Mouse (Mus musculus): ENCODE data around the gene Draxin. TPM values are rescaled to one million over a fixed set of nuclear protein-coding genes. Genes with fewer than 3 reads are reported as not detected.
"Not testable (repeated sequence)": the region's sequence is repeated elsewhere in the genome, so short reads cannot be mapped to it uniquely, and the experiment has no call there.

Gene Draxin
- polyA plus RNA-seq, 1 experiment from 2014 or later, result 11.8 TPM

DNA sequence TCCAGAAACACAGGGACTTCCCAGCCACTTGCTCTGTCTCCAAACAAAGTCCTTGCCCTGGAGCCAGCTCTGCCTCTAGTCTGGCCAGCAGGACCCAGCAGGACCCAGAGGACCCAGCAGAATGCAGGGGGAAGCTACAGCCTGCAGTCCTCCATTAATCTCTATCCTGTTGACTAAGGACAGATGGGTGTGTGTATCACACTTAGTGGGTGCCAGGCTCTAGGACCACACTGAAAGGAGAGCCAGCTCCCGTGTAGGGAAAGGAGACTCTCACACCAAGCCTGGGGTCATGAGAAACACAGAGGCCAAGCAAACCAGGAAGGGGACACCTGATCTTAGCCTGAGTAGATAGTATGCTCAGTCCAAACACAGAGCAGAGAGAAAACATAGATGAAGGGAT lies 2.3 kb downstream of the Draxin start:
- Histone ChIP-seq H3K9ac (ENCODE audit: low read depth, low read length) (0 out of 2 replicates have a peak overlapping the region, but pooled peaks have one; percentile 32), H3K4me1 (ENCODE audit: control insufficient read depth, insufficient read depth, low read length) (peaks cover 26% of the 10 kb centered on the region), H3K4me3 (ENCODE audit: low read depth, low read length) (no peak overlapping the region; the same call in 1 of the 2 replicates)

DNA sequence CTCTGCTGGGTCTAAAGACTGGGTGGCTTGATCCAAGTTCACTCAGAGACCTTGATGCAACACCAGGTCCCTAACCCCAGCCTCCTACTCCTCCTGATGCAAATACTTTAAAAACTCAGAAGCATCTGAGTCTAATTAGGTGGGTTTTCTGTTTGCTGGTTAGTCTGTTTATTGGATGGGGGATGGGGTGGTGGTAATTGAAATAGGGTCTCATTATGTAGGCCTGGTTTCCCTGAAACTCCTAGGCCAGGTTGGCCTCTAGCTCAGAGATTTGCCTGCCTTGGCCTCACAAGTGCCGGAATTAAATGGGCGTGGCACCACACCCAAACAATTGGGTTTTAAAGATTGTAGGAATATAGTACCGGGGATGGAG lies 7.8 kb downstream of the Draxin start:
- Histone ChIP-seq H3K4me1 (ENCODE audit: control insufficient read depth, insufficient read depth, low read length) (peaks cover 11% of the 10 kb centered on the region), H3K9ac (ENCODE audit: low read depth, low read length) (no peak overlapping the region), H3K27ac (ENCODE audit: low read length) (peak overlapping the region; percentile 1; the same call in 1 of the 2 replicates), H3K4me2 (ENCODE audit: low read length) (no peak overlapping the region), H3K36me3 (ENCODE audit: control insufficient read depth, insufficient read depth, low read length) (no peaks in the 10 kb centered on the region), H3K27me3 (ENCODE audit: control insufficient read depth, insufficient read depth, low read depth, low read length) (no peaks in the 10 kb centered on the region), H3K4me3 (ENCODE audit: low read depth, low read length) (no peak overlapping the region), H3K9me3 (replicated peaks; ENCODE audit: control insufficient read depth, low read length, poor library complexity, severe bottlenecking) (no peaks in the 10 kb centered on the region)
- 69% methylated on average over 3 of the region's 3 CpGs for WGBS
- no peak for ATAC-seq

More for the DNA sequence above, 2.3 kb downstream of the Draxin start:
- H3K4me2 ChIP-seq (ENCODE audit: low read length), result peak overlapping the region; percentile 83
- H3K9me3 ChIP-seq (replicated peaks; ENCODE audit: control insufficient read depth, low read length, poor library complexity, severe bottlenecking), result no peaks in the 10 kb centered on the region
- 0 out of 2 replicates have a peak overlapping the region, but pooled peaks have one; percentile 97 for H3K27ac ChIP-seq (ENCODE audit: low read length)
- no peak for ATAC-seq
- 68% methylated on average over 1 of the region's 1 CpGs for WGBS
- H3K27me3 ChIP-seq (ENCODE audit: control insufficient read depth, insufficient read depth, low read depth, low read length), result no peaks in the 10 kb centered on the region
- no peaks in the 10 kb centered on the region for H3K36me3 ChIP-seq (ENCODE audit: control insufficient read depth, insufficient read depth, low read length)

DNA sequence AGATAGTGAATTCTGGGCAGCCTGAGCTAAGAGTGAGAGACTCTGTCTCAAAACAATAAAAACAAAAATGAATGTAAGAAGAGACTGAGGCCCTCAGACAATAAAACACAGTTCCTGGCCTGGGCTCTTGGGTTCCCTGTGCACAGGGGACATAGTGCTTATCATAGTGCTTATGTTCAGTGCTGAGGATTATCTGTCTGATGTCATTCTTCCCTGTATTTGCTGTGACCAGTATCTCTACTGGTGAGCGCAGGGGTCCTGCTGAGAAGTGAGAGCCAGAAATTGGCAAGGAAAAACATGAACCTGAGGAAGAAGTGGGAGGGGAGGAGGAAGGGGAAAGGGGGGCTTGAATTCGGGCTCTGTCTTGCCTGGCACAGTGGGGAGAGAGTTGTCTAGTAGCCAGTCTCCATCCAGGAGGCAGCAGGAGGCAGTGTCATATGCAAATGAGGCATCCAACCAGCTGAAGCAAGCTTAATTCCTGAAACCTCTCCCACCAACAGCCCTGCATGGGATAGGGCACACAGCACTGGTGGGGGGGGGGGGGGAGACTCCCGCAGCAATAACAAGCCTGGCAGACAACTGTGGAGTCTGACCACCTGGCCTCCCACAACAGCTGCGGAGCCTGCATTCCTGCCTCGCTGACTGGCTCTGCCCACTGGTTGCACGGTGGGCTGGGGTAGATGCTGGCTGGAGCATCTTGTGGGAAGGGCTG lies 8.4 kb downstream of the Draxin start:
- H3K9ac ChIP-seq (ENCODE audit: low read depth, low read length), result no peak overlapping the region
- peak; percentile 72 for ATAC-seq
- WGBS, result 10% methylated on average over 6 of the region's 6 CpGs
- H3K27ac ChIP-seq (ENCODE audit: low read length), result peak overlapping the region; percentile 72
- H3K4me1 ChIP-seq (ENCODE audit: control insufficient read depth, insufficient read depth, low read length), result peaks cover 11% of the 10 kb centered on the region
- no peak overlapping the region for H3K4me3 ChIP-seq (ENCODE audit: low read depth, low read length)
- no peaks in the 10 kb centered on the region for H3K9me3 ChIP-seq (replicated peaks; ENCODE audit: control insufficient read depth, low read length, poor library complexity, severe bottlenecking)
- no peak overlapping the region for H3K4me2 ChIP-seq (ENCODE audit: low read length)
- H3K27me3 ChIP-seq (ENCODE audit: control insufficient read depth, insufficient read depth, low read depth, low read length), result no peaks in the 10 kb centered on the region
- H3K36me3 ChIP-seq (ENCODE audit: control insufficient read depth, insufficient read depth, low read length), result no peaks in the 10 kb centered on the region

DNA sequence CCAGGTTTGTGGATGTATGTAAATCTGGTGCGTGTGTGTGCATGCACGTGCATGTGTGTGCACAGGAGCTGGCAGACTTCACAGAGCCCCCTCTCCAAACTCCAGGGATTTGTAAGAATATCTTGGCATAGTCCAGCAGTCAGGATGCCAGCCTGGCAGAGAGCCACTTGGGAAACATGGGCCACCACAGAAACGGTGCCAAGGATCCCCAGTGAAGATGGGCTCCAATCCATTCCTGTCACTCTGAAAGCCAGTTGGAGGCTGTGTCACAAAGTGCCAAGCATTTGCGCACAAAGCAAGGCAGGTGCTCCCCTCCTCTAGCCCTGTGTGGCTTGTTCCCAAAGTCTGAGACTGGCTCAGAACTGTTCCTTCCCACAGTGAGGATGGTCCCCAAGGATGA lies 9.1 kb downstream of the Draxin start:
- H3K4me1 ChIP-seq (ENCODE audit: control insufficient read depth, insufficient read depth, low read length), result peaks cover 11% of the 10 kb centered on the region
- peak overlapping the region; percentile 72 for H3K27ac ChIP-seq (ENCODE audit: low read length)
- H3K27me3 ChIP-seq (ENCODE audit: control insufficient read depth, insufficient read depth, low read depth, low read length), result no peaks in the 10 kb centered on the region
- H3K9me3 ChIP-seq (replicated peaks; ENCODE audit: control insufficient read depth, low read length, poor library complexity, severe bottlenecking), result no peaks in the 10 kb centered on the region
- ATAC-seq, result peak; percentile 49
- H3K4me2 ChIP-seq (ENCODE audit: low read length), result no peak overlapping the region
- H3K4me3 ChIP-seq (ENCODE audit: low read depth, low read length), result no peak overlapping the region
- no peak overlapping the region for H3K9ac ChIP-seq (ENCODE audit: low read depth, low read length)
- H3K36me3 ChIP-seq (ENCODE audit: control insufficient read depth, insufficient read depth, low read length), result no peaks in the 10 kb centered on the region
- WGBS, result 58% methylated on average over 4 of the region's 4 CpGs

DNA sequence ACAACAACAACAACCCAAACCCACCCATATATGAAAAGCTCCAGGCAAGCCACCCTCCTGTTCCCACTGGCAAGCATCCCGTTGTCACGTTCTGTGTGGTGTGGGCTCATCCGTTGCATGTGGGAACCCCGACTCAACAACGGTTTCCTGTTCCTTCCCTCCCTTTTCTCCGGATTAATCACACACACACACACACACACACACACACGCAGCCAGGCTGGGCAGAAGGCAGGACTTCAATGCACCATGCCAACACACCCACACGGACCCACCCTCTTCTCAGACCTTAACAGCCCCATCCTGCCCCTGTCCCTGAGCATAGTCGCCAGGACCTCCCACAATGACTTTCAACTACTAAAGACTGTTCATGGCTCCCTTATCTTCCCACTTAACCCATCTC lies 9.9 kb downstream of the Draxin start:
- Histone ChIP-seq H3K4me2 (ENCODE audit: low read length) (no peak overlapping the region), H3K9ac (ENCODE audit: low read depth, low read length) (no peak overlapping the region), H3K27ac (ENCODE audit: low read length) (peak overlapping the region; percentile 72; the same call in 1 of the 2 replicates), H3K27me3 (ENCODE audit: control insufficient read depth, insufficient read depth, low read depth, low read length) (no peaks in the 10 kb centered on the region), H3K9me3 (replicated peaks; ENCODE audit: control insufficient read depth, low read length, poor library complexity, severe bottlenecking) (no peaks in the 10 kb centered on the region), H3K4me3 (ENCODE audit: low read depth, low read length) (no peak overlapping the region), H3K36me3 (ENCODE audit: control insufficient read depth, insufficient read depth, low read length) (no peaks in the 10 kb centered on the region), H3K4me1 (ENCODE audit: control insufficient read depth, insufficient read depth, low read length) (peaks cover 13% of the 10 kb centered on the region)
- WGBS, result 68% methylated on average over 9 of the region's 9 CpGs
- no peak; the same call in 1 of the 2 replicates for ATAC-seq

DNA sequence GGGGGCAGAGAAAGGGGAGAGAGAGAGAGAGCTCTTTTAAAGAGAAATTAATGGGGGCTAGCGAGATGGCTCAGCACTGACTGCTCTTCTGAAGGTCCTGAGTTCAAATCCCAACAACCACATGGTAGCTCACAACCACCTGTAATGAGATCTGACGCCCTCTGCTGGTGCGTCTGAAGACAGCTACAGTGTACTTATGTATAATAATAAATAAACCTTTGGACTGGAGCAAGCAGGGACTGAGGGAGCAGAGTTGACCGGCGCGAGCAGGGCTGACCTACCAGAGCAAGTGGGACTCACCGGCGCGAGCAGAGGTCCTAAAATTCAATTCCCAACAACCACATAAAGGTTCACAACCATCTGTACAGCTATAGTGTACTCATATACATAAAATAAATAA lies 10.9 kb downstream of the Draxin start:
- H3K9me3 ChIP-seq (replicated peaks; ENCODE audit: control insufficient read depth, low read length, poor library complexity, severe bottlenecking); H3K27me3 ChIP-seq (ENCODE audit: control insufficient read depth, insufficient read depth, low read depth, low read length); H3K4me3 ChIP-seq (ENCODE audit: low read depth, low read length); H3K27ac ChIP-seq (ENCODE audit: low read length); H3K4me2 ChIP-seq (ENCODE audit: low read length); ATAC-seq; H3K9ac ChIP-seq (ENCODE audit: low read depth, low read length); H3K36me3 ChIP-seq (ENCODE audit: control insufficient read depth, insufficient read depth, low read length): not testable (repeated sequence)
- 87% methylated on average over 9 of the region's 9 CpGs for WGBS
- H3K4me1 ChIP-seq (ENCODE audit: control insufficient read depth, insufficient read depth, low read length), result peaks cover 20% of the 10 kb centered on the region

DNA sequence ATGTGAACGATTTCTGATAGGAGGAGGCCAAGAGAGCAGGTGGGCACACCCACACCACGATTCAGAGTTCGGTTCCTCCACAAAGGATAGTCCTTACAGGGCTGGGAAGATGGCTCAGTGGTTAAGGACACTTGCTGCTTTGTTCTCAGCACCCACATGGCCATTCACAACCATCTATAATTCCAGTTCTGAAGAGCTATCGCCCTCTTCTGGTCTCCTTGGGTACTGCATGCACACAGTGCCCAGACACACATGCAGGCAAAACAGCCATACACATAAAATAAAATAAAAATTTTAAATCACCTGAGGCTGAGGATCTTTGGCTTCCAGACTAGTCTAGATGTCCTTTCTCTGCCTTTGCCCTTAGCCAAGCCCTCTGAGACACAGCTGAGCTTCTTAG lies 13.1 kb downstream of the Draxin start:
- 77% methylated on average over 4 of the region's 4 CpGs for WGBS
- Histone ChIP-seq H3K9me3 (replicated peaks; ENCODE audit: control insufficient read depth, low read length, poor library complexity, severe bottlenecking) (no peaks in the 10 kb centered on the region), H3K4me1 (ENCODE audit: control insufficient read depth, insufficient read depth, low read length) (peaks cover 16% of the 10 kb centered on the region), H3K27me3 (ENCODE audit: control insufficient read depth, insufficient read depth, low read depth, low read length) (no peaks in the 10 kb centered on the region), H3K9ac (ENCODE audit: low read depth, low read length) (no peak overlapping the region), H3K4me3 (ENCODE audit: low read depth, low read length) (no peak overlapping the region), H3K27ac (ENCODE audit: low read length) (no peak overlapping the region), H3K36me3 (ENCODE audit: control insufficient read depth, insufficient read depth, low read length) (peaks cover 5% of the 10 kb centered on the region; the same call in 1 of the 2 replicates), H3K4me2 (ENCODE audit: low read length) (no peak overlapping the region)
- ATAC-seq, result no peak

DNA sequence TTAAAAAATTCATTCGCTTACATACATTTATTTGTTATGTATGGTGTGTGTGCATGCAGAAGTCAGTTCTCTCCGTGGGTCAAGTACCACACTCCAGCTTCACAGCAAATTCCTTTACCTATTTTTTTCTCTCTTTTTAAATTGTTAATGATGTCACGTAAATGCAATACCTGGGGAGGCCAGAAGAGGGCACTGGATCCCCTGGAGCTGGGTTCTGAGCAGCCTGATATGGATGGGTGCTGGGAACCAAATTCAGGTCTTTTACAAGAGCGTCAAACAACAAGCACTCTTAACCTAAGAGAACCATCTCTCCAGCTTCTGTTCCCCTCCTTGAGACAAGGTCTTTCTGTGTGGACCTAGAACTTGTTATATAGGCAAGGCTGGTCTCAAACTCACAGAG lies 13.8 kb downstream of the Draxin start:
- Histone ChIP-seq H3K4me2 (ENCODE audit: low read length) (no peak overlapping the region), H3K4me3 (ENCODE audit: low read depth, low read length) (no peak overlapping the region), H3K27me3 (ENCODE audit: control insufficient read depth, insufficient read depth, low read depth, low read length) (no peaks in the 10 kb centered on the region), H3K9ac (ENCODE audit: low read depth, low read length) (no peak overlapping the region), H3K9me3 (replicated peaks; ENCODE audit: control insufficient read depth, low read length, poor library complexity, severe bottlenecking) (no peaks in the 10 kb centered on the region), H3K27ac (ENCODE audit: low read length) (no peak overlapping the region), H3K36me3 (ENCODE audit: control insufficient read depth, insufficient read depth, low read length) (peaks cover 9% of the 10 kb centered on the region; the same call in 1 of the 2 replicates), H3K4me1 (ENCODE audit: control insufficient read depth, insufficient read depth, low read length) (peaks cover 11% of the 10 kb centered on the region)
- WGBS, result 84% methylated on average over 4 of the region's 4 CpGs
- ATAC-seq, result no peak

DNA sequence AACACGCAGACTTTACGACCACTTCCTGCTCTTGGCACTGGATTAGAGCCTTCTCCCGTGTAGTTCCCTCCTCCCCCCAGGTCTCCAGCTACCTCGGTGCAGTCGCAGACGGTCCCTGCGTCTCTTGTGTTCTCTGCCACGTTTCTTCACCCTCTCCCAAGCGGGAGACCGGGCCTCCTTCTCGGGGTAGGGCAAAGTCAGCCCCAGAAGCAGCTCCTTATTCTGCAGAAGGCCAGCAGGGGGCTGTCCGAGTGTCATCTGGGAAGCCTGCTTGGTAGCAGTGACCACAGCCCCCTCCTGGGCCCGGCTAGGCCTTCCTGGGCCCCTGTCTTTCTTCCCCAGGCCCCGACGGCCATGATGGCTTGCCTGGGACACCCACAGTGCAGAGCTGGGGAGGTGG lies 15.0 kb downstream of the Draxin start:
- H3K4me2 ChIP-seq (ENCODE audit: low read length), result no peak overlapping the region; the same call in 1 of the 2 replicates
- no peaks in the 10 kb centered on the region for H3K27me3 ChIP-seq (ENCODE audit: control insufficient read depth, insufficient read depth, low read depth, low read length)
- peaks cover 9% of the 10 kb centered on the region for H3K4me1 ChIP-seq (ENCODE audit: control insufficient read depth, insufficient read depth, low read length)
- H3K9me3 ChIP-seq (replicated peaks; ENCODE audit: control insufficient read depth, low read length, poor library complexity, severe bottlenecking), result no peaks in the 10 kb centered on the region
- peak; percentile 20; the same call in 1 of the 2 replicates for ATAC-seq
- peaks cover 9% of the 10 kb centered on the region; the same call in 1 of the 2 replicates for H3K36me3 ChIP-seq (ENCODE audit: control insufficient read depth, insufficient read depth, low read length)
- peak overlapping the region; percentile 76; the same call in 1 of the 2 replicates for H3K27ac ChIP-seq (ENCODE audit: low read length)
- peak overlapping the region; percentile 40; the same call in 1 of the 2 replicates for H3K9ac ChIP-seq (ENCODE audit: low read depth, low read length)
- H3K4me3 ChIP-seq (ENCODE audit: low read depth, low read length), result no peak overlapping the region
- WGBS, result 8% methylated on average over 15 of the region's 15 CpGs
